Mouse (Mus musculus) stomach, postnatal 0 days (tissue): ENCODE measurements around the gene Msmp.

Experiments used
- CTCF ChIP-seq: IDR thresholded peaks from 2 replicates; pipeline ENCODE4 v1.5.1; 2016; ENCODE audit warnings: antibody characterized with exemption, low read depth, mild to moderate bottlenecking, moderate library complexity
- EP300 ChIP-seq: optimal IDR thresholded peaks from 2 replicates; pipeline ENCODE3; 2016; ENCODE audit warnings: antibody characterized with exemption

GRCm38 (mm10) chr4:43612534-43612933, 28.2 kb upstream of the Msmp start:
- no peak for TF ChIP-seq CTCF
- no peak for TF ChIP-seq EP300
